Mouse (Mus musculus) kidney, adult 2 months (tissue): ENCODE measurements around the gene Ulk4.

Experiments used
- CTCF ChIP-seq: fragments of 200-500 bp; conservative IDR thresholded peaks from 2 replicates; pipeline ENCODE4 v1.5.1; 2011; ENCODE audit warnings: low read depth, mild to moderate bottlenecking, control low read depth, low read length, moderate library complexity, mixed read lengths; ENCODE audit not compliant: insufficient read depth, insufficient read length
- POLR2A ChIP-seq: fragments of 200-500 bp; IDR thresholded peaks from one replicate; pipeline ENCODE4 v1.6.1; 2011; ENCODE audit warnings: low read depth, low read length, control low read depth

DNA sequence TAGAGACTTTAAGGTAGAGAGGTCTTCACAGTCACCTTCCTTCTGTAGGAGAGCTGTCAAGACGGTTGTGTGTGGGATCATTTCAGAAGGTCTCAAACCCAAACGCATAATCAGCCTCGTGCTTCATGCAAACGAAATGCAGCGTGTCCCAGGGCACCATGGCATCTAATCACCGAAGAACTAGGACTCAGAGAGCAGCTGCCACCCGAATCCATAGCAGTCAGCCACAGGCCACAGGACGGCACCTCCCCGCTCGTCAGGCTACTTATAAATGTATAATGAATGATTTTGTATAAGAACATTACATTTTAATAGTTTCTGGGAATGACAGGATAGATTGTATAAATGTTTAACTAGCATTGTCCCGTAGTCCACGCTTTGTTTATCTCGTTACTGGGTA, 257.1 kb downstream of the Ulk4 start:
- TF ChIP-seq CTCF (no peak), POLR2A (no peak)
